Mouse (Mus musculus): ENCODE measurements at regions not wholly inside any gene's neighbourhood (a gene's known extent, or its start where the extent isn't known, plus 50 kb on each side); places are given as distances from the start of the nearest gene placed in this dataset.

DNA sequence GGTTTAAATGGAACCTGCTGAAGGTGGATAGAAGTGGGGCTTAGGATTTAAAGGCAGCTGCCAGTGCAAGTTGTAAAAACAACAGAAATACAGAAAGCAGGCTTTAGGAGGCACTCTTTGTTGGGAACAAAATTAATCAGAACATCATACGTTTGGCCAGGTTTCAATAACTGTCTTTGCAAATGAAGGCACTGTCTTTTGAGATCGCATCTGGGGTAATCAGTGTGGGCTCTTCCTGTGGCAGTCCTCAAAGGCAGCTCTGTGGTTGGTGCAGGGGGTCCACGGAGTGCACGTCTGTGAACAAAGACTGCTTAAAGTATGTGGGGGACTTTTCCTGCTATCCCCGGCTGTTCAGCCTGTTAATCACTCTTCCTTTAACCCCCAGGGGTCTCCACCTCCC is 654.5 kb downstream of the Tmem132b start:
- Histone ChIP-seq H3K9me3 (replicated peaks; ENCODE audit: control insufficient read depth, low read length) (no peaks in the 10 kb centered on the region), H3K4me1 (ENCODE audit: control insufficient read depth, insufficient read depth, low read length) (no peaks in the 10 kb centered on the region), H3K27ac (replicated peaks; ENCODE audit: low read depth, low read length) (no peak overlapping the region), H3K36me3 (replicated peaks; ENCODE audit: control insufficient read depth, insufficient read depth, low read depth, low read length) (no peaks in the 10 kb centered on the region), H3K4me3 (ENCODE audit: low read depth, low read length) (no peak overlapping the region), H3K4me2 (ENCODE audit: low read depth, low read length) (no peak overlapping the region), H3K9ac (replicated peaks; ENCODE audit: low read length) (no peak overlapping the region), H3K27me3 (ENCODE audit: control insufficient read depth, insufficient read depth, low read length) (no peaks in the 10 kb centered on the region)
- ATAC-seq (replicated peaks; ENCODE audit: insufficient number of reproducible peaks, low FRiP score, low TSS enrichment, low read depth) (no peak), DNase-seq (ENCODE audit: low spot score) (no peak)
- WGBS = 30% methylated on average over 5 of the region's 5 CpGs

DNA sequence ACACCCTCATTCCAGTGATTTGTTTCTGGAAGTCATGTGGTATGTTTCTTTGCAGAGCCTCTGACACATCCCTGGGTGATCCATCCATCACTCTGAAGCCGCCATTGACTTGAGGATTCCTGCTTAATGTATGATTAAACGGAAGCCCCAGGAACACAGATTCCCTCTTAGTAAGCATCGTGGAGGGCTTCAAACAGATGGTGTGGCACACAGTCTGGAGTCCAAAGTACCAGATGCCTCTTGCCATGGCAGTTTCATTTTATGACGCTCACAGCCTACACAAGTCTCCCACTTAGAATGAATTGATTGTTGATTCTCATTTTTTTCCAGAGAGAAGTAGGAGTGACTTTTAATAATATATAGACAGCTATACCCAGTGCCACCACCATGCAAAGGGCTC is 668.3 kb downstream of the Tmem132b start:
- DNase-seq (ENCODE audit: low spot score) = no peak
- Histone ChIP-seq H3K4me3 (ENCODE audit: low read depth, low read length) (no peak overlapping the region), H3K27me3 (ENCODE audit: control insufficient read depth, insufficient read depth, low read length) (no peaks in the 10 kb centered on the region), H3K27ac (replicated peaks; ENCODE audit: low read depth, low read length) (no peak overlapping the region), H3K4me2 (ENCODE audit: low read depth, low read length) (no peak overlapping the region), H3K9me3 (replicated peaks; ENCODE audit: control insufficient read depth, low read length) (no peaks in the 10 kb centered on the region), H3K4me1 (ENCODE audit: control insufficient read depth, insufficient read depth, low read length) (no peaks in the 10 kb centered on the region), H3K9ac (replicated peaks; ENCODE audit: low read length) (no peak overlapping the region), H3K36me3 (replicated peaks; ENCODE audit: control insufficient read depth, insufficient read depth, low read depth, low read length) (no peaks in the 10 kb centered on the region)
- ATAC-seq (replicated peaks; ENCODE audit: insufficient number of reproducible peaks, low FRiP score, low TSS enrichment, low read depth) = no peak
- 69% methylated on average over 4 of the region's 4 CpGs for WGBS

DNA sequence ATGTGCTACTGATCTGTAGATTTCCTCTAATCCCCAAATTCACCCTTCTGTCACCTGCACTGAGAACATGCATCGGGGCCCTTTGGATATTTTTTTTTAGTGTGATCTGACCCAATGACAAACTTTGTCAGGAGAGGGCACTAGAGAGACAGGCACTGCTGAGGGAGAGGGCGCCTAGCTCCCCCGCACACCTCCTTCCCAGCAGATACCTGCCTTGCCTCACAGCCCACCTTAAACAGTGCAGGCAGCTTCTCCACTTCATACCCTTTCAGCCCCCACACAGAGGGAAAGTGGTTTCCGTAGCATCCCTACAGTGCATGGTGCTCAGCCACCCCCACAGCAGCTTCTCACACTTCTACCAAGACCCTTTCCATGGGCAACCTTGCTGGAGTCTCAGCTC is 670.0 kb downstream of the Tmem132b start:
- ATAC-seq (replicated peaks; ENCODE audit: insufficient number of reproducible peaks, low FRiP score, low TSS enrichment, low read depth) = no peak
- Histone ChIP-seq H3K36me3 (replicated peaks; ENCODE audit: control insufficient read depth, insufficient read depth, low read depth, low read length) (no peaks in the 10 kb centered on the region), H3K4me2 (ENCODE audit: low read depth, low read length) (no peak overlapping the region), H3K9ac (replicated peaks; ENCODE audit: low read length) (no peak overlapping the region), H3K9me3 (replicated peaks; ENCODE audit: control insufficient read depth, low read length) (no peaks in the 10 kb centered on the region), H3K27me3 (ENCODE audit: control insufficient read depth, insufficient read depth, low read length) (no peaks in the 10 kb centered on the region), H3K27ac (replicated peaks; ENCODE audit: low read depth, low read length) (no peak overlapping the region), H3K4me1 (ENCODE audit: control insufficient read depth, insufficient read depth, low read length) (no peaks in the 10 kb centered on the region), H3K4me3 (ENCODE audit: low read depth, low read length) (no peak overlapping the region)
- 43% methylated on average over 4 of the region's 4 CpGs for WGBS
- DNase-seq (ENCODE audit: low spot score) = peak; percentile 17

DNA sequence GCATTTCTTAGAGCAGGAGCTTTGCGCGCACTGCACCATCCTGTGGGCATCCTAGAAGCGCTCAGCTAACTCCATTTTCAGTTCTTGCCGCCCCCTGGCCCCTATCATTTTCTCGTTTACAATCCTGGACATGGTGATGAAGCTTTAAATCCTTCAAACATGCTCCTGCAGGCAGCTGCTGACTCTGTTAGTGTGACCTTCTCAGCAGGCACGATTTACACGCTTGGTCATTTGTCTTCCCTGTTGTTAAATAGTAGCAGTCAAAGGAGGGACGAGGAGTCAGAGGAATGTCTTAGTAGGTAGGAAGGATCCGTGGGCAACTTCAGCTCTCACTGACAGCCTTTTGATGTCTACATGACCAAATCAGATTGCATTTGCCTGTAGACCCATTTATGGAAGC is 670.4 kb downstream of the Tmem132b start:
- ATAC-seq (replicated peaks; ENCODE audit: insufficient number of reproducible peaks, low FRiP score, low TSS enrichment, low read depth) (no peak), DNase-seq (ENCODE audit: low spot score) (no peak)
- no peaks in the 10 kb centered on the region for H3K27me3 ChIP-seq (ENCODE audit: control insufficient read depth, insufficient read depth, low read length)
- H3K27ac ChIP-seq (replicated peaks; ENCODE audit: low read depth, low read length) = no peak overlapping the region
- H3K4me1 ChIP-seq (ENCODE audit: control insufficient read depth, insufficient read depth, low read length) = no peaks in the 10 kb centered on the region
- no peak overlapping the region for H3K9ac ChIP-seq (replicated peaks; ENCODE audit: low read length)
- no peaks in the 10 kb centered on the region for H3K36me3 ChIP-seq (replicated peaks; ENCODE audit: control insufficient read depth, insufficient read depth, low read depth, low read length)
- H3K4me3 ChIP-seq (ENCODE audit: low read depth, low read length) = no peak overlapping the region
- no peak overlapping the region for H3K4me2 ChIP-seq (ENCODE audit: low read depth, low read length)
- H3K9me3 ChIP-seq (replicated peaks; ENCODE audit: control insufficient read depth, low read length) = no peaks in the 10 kb centered on the region
- WGBS = 50% methylated on average over 9 of the region's 9 CpGs

DNA sequence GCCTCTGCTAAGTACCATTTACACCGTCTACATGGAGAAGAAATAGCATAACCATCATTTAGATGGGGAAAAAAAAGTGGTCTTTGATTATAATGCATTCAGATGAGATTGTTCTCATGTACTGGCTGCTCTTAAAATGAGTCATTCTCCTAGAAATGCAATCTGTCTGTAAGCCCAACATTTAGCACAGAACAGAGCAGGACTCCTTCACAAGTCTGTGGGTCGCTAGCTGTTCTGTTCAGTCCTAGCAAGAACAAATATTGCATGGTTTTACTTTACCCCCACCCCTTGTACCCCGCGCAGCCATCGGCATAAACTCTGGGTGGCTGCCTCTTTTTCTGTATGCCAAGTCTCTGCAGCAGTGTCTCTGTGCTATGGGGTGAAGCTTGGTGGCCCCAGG is 685.4 kb downstream of the Tmem132b start:
- Histone ChIP-seq H3K27ac (replicated peaks; ENCODE audit: low read depth, low read length) (no peak overlapping the region), H3K9me3 (replicated peaks; ENCODE audit: control insufficient read depth, low read length) (no peaks in the 10 kb centered on the region), H3K36me3 (replicated peaks; ENCODE audit: control insufficient read depth, insufficient read depth, low read depth, low read length) (no peaks in the 10 kb centered on the region), H3K4me2 (ENCODE audit: low read depth, low read length) (no peak overlapping the region), H3K9ac (replicated peaks; ENCODE audit: low read length) (no peak overlapping the region), H3K4me1 (ENCODE audit: control insufficient read depth, insufficient read depth, low read length) (no peaks in the 10 kb centered on the region), H3K4me3 (ENCODE audit: low read depth, low read length) (no peak overlapping the region), H3K27me3 (ENCODE audit: control insufficient read depth, insufficient read depth, low read length) (no peaks in the 10 kb centered on the region)
- no peak for DNase-seq (ENCODE audit: low spot score)
- 86% methylated on average over 5 of the region's 5 CpGs for WGBS
- ATAC-seq (replicated peaks; ENCODE audit: insufficient number of reproducible peaks, low FRiP score, low TSS enrichment, low read depth) = no peak

DNA sequence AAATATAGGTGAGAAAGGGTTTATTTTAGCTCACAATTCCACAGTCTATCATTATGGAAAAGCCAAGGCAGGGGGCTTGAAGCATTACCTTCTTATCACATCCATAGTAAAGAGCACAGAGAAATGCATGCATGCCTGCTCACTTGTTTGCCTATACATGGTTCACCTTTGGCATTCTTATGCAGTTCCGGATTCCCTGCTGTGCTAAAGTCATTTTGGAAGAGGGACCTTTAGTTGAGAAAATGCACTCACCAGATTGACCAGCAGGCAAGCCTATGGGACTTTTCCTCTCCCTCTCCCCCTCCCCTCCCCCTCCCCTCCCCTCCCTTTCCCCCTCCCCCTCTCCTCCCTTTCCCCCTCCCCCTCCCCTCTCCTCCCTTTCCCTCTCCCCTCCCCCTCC is 686.2 kb downstream of the Tmem132b start:
- ATAC-seq (replicated peaks; ENCODE audit: insufficient number of reproducible peaks, low FRiP score, low TSS enrichment, low read depth) = no peak
- 65% methylated on average over 1 of the region's 1 CpGs for WGBS

DNA sequence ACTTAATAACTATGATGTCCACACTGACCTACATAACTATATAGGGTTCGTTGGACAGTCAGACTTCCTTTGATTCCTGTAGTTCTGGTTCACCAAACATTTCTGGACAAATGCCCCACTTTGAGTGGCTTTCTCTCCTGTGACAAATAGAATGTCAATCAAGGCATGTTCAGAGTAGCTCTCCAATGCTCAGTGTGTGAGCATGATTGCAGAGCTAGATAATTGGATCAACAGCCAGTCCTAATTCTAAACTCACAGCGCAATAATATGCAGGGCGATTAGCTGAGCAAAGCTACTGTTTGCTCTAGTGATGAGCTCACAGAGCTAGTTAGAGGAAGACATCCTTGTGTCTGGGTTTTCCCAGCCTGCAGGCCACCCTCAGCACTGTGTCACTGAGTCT is 692.1 kb downstream of the Tmem132b start:
- ATAC-seq (replicated peaks; ENCODE audit: insufficient number of reproducible peaks, low FRiP score, low TSS enrichment, low read depth) (no peak), DNase-seq (ENCODE audit: low spot score) (no peak)
- no peak overlapping the region for H3K9ac ChIP-seq (replicated peaks; ENCODE audit: low read length)
- no peak overlapping the region for H3K4me2 ChIP-seq (ENCODE audit: low read depth, low read length)
- 88% methylated on average over 3 of the region's 3 CpGs for WGBS
- no peaks in the 10 kb centered on the region for H3K27me3 ChIP-seq (ENCODE audit: control insufficient read depth, insufficient read depth, low read length)
- H3K9me3 ChIP-seq (replicated peaks; ENCODE audit: control insufficient read depth, low read length) = no peaks in the 10 kb centered on the region
- H3K4me3 ChIP-seq (ENCODE audit: low read depth, low read length) = no peak overlapping the region
- no peaks in the 10 kb centered on the region for H3K4me1 ChIP-seq (ENCODE audit: control insufficient read depth, insufficient read depth, low read length)
- no peak overlapping the region for H3K27ac ChIP-seq (replicated peaks; ENCODE audit: low read depth, low read length)
- H3K36me3 ChIP-seq (replicated peaks; ENCODE audit: control insufficient read depth, insufficient read depth, low read depth, low read length) = no peaks in the 10 kb centered on the region

More for the DNA sequence above, 686.2 kb downstream of the Tmem132b start:
- Histone ChIP-seq H3K27me3 (ENCODE audit: control insufficient read depth, insufficient read depth, low read length) (no peaks in the 10 kb centered on the region), H3K4me3 (ENCODE audit: low read depth, low read length) (no peak overlapping the region), H3K4me2 (ENCODE audit: low read depth, low read length) (no peak overlapping the region), H3K27ac (replicated peaks; ENCODE audit: low read depth, low read length) (no peak overlapping the region), H3K4me1 (ENCODE audit: control insufficient read depth, insufficient read depth, low read length) (no peaks in the 10 kb centered on the region), H3K9ac (replicated peaks; ENCODE audit: low read length) (no peak overlapping the region), H3K9me3 (replicated peaks; ENCODE audit: control insufficient read depth, low read length) (no peaks in the 10 kb centered on the region), H3K36me3 (replicated peaks; ENCODE audit: control insufficient read depth, insufficient read depth, low read depth, low read length) (no peaks in the 10 kb centered on the region)
- no peak for DNase-seq (ENCODE audit: low spot score)

DNA sequence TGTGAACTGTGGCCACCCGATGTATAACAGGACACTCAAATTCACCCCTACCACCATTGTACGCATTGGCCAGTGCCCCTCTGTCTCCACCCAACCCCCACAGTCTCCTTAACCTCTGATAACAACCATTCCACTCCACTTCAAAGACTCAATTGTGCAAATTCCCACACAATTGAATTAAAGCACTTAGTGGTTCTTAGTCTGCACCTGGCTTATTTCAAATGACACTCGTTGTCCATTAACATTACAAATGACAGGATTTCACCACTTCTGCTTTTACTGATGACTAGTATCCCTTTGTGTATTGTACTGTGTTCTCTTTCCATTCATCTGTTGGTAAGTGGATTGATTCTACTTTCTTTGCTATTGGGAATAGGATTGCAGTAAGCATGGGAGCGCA is 699.2 kb downstream of the Tmem132b start:
- ATAC-seq (replicated peaks; ENCODE audit: insufficient number of reproducible peaks, low FRiP score, low TSS enrichment, low read depth) (no peak), DNase-seq (ENCODE audit: low spot score) (no peak)
- H3K27ac ChIP-seq (replicated peaks; ENCODE audit: low read depth, low read length) = no peak overlapping the region
- no peak overlapping the region for H3K9ac ChIP-seq (replicated peaks; ENCODE audit: low read length)
- H3K4me2 ChIP-seq (ENCODE audit: low read depth, low read length) = no peak overlapping the region
- no peaks in the 10 kb centered on the region for H3K4me1 ChIP-seq (ENCODE audit: control insufficient read depth, insufficient read depth, low read length)
- no peaks in the 10 kb centered on the region for H3K9me3 ChIP-seq (replicated peaks; ENCODE audit: control insufficient read depth, low read length)
- H3K36me3 ChIP-seq (replicated peaks; ENCODE audit: control insufficient read depth, insufficient read depth, low read depth, low read length) = no peaks in the 10 kb centered on the region
- 74% methylated on average over 4 of the region's 4 CpGs for WGBS
- no peak overlapping the region for H3K4me3 ChIP-seq (ENCODE audit: low read depth, low read length)
- no peaks in the 10 kb centered on the region; the same call in 1 of the 2 replicates for H3K27me3 ChIP-seq (ENCODE audit: control insufficient read depth, insufficient read depth, low read length)

Measured in embryonic facial prominence, embryonic 11.5 days (tissue).